Mouse (Mus musculus): ENCODE measurements around the gene Hmga1b.

DNA sequence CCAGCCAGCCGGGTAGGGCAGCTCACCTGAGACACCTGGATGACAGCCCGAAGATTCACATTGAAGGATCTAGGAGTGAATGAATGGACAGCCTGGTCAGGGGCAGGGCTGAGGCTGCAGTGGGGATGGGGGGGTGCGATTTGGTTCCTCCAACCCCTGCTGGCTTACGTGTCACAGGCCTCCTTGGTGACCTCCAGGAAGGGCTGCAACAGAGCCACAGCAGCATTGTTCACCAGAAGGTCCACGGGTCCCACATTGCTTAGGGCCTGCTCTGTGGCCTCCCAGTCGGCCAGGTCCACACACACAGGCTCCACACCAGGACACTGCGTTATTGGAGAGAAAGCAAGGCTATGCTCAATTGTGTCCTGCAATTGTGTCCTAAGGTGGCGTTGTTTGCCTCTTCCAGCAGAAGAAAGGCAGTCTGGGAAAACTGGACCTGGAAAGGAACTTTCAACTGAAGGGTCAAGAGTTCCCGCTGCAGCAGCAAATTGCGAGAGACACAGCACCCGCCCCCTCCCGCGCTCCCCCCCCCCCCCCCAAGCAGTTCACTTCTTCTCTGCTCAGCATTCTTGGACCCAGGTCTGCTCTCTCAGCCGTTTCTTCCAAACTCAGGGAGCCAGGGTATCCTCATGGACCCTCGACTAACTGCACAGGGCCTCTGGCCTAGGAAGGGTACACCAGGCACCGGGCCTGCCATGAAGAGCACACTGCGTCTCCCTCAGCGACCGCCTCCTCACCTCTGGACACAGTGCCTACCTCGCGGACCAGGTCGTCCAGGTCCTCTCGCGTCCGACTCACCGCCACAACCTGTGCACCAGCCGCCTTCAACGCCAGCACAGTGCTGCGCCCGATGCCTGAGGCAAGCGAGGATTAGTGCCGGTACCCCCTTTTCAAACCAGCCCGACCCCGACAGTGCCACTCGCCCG lies 36.1 kb upstream of the Hmga1b start:
- TF ChIP-seq CTCF (IDR thresholded peaks at IDR 0.05; ENCODE audit: borderline replicate concordance, extremely low read depth, insufficient read depth, insufficient read length) (no peak), POLR2A (IDR thresholded peaks at IDR 0.05; ENCODE audit: borderline replicate concordance, extremely low read depth, insufficient read depth, insufficient read length, poor library complexity, severe bottlenecking) (no peak)
